In the genomic region with DNA sequence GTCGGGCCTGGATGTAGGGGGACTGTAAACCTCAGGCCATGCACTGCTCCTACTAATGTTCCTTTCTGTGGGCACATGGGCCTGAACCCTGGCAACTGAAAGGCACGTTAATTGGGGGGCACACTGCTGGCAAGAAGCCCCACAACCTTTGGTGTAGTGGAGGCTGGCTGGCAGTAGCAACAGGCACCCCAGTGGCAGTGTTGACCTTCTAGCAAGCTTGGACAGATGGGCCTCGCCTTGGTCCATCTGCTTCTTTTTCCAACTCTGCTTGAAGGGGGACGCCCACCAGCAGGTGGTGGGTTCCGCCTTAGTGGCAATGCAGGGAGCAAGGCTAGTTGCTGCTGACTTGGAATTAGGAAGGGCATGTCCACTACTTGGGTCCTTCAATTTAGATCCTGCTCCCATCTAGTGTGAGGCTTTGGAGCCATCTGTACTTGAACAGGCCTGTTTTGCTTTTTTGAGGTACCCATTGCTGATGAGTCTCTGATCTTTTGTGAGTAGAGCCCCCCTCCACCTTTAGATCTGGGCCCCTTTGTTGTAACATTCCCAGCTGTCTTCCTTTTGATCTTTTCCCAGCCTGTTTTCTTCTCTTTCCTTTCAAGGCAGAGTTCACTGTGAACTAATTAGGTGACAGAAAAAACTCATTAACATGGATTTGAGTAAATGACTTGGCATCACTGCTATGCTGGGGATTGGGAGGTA, we compare ENCODE assay signal across 8 mouse cellular contexts. TPM values are rescaled to one million over a fixed set of nuclear protein-coding genes. Genes with fewer than 3 reads are reported as not detected.
DNase-seq lines count a peak whose midpoint lies in the region; ATAC-seq and TF ChIP-seq lines count a peak whose summit lies in the region.

No protein-coding gene starts in this region.

- peaks cover 36% of the 10 kb centered on the region for H3K79me2 ChIP-seq in liver, adult 2 months (ENCODE audit: control insufficient read depth, insufficient read depth, low read length)
- H3K79me2 ChIP-seq in macrophage (ENCODE audit: inconsistent target) = peaks cover 60% of the 10 kb centered on the region

- H3K4me1 ChIP-seq in liver, adult 2 months (ENCODE audit: control insufficient read depth, insufficient read depth, low read length) = peaks cover 12% of the 10 kb centered on the region
- H3K4me1 ChIP-seq in forebrain, embryonic 15.5 days = peaks cover 46% of the 10 kb centered on the region

- 50% methylated on average over 5 of the region's 5 CpGs for WGBS in liver, adult 2 months
- WGBS in forebrain, embryonic 15.5 days = 2% methylated on average over 5 of the region's 5 CpGs
- WGBS in macrophage (ENCODE audit: missing documents) = 58% methylated on average over 5 of the region's 5 CpGs

- H3K9me3 ChIP-seq in forebrain, embryonic 15.5 days = no peaks in the 10 kb centered on the region

- H3K27ac ChIP-seq in liver, adult 2 months (replicated peaks; ENCODE audit: insufficient read depth, low read depth, low read length) = no peak overlapping the region
- peak overlapping the region; percentile 95 for H3K27ac ChIP-seq in forebrain, embryonic 15.5 days (replicated peaks)
- H3K27ac ChIP-seq in macrophage = peak overlapping the region; percentile 80

- H3K4me3 ChIP-seq in liver, adult 2 months (ENCODE audit: insufficient read depth, low read depth, low read length) = peak overlapping the region; percentile 73; the same call in 1 of the 2 replicates
- H3K4me3 ChIP-seq in forebrain, embryonic 15.5 days = peak overlapping the region; percentile 90
- peak overlapping the region; percentile 81 for H3K4me3 ChIP-seq in macrophage (ENCODE audit: inconsistent target)

- H3K4me2 ChIP-seq in forebrain, embryonic 15.5 days (replicated peaks) = peak overlapping the region; percentile 97

- no peak for DNase-seq in liver, adult 2 months (ENCODE audit: extremely low read depth, low read depth, low spot score)
- DNase-seq in liver = no peak
- DNase-seq in cerebellum, adult 18-20 months = peak; percentile 85
- DNase-seq in adrenal gland, postnatal 4 days (ENCODE audit: low spot score in 2 of 2) = no peak
- no peak for DNase-seq in lung, postnatal 14 days

- no peaks in the 10 kb centered on the region for H3K36me3 ChIP-seq in liver, adult 2 months (ENCODE audit: control insufficient read depth, insufficient read depth, low read length)
- no peaks in the 10 kb centered on the region; the same call in 1 of the 2 replicates for H3K36me3 ChIP-seq in forebrain, embryonic 15.5 days
- H3K36me3 ChIP-seq in macrophage (ENCODE audit: inconsistent target) = no peaks in the 10 kb centered on the region

- peak overlapping the region; percentile 86 for H3K9ac ChIP-seq in liver, adult 2 months (ENCODE audit: low read depth, low read length)
- peak overlapping the region; percentile 90 for H3K9ac ChIP-seq in forebrain, embryonic 15.5 days (replicated peaks)

- no peaks in the 10 kb centered on the region for H3K27me3 ChIP-seq in liver, adult 2 months (ENCODE audit: control insufficient read depth, insufficient read depth, low read length)
- H3K27me3 ChIP-seq in forebrain, embryonic 15.5 days = peaks cover 13% of the 10 kb centered on the region; the same call in 1 of the 2 replicates

- ATAC-seq in forebrain, embryonic 15.5 days (replicated peaks) = peak; percentile 11
- ATAC-seq in inflammation-experienced regulatory T-cells, adult 6 months = no peak

- no peak for TF ChIP-seq CTCF in liver, adult 2 months (IDR thresholded peaks at IDR 0.05; ENCODE audit: low read depth, low read length)

- no peak for TF ChIP-seq POLR2A in liver, adult 2 months (IDR thresholded peaks at IDR 0.05; ENCODE audit: extremely low read depth, insufficient read depth, low read length)

RNA-seq across cellular contexts. Expression of a gene that starts 1.5 kb away (rescaled TPM):
- 13.8 and 17.9 TPM in 2 replicates for total RNA-seq in liver, adult 2 months (2014; rRNA removed)
- 33.7 and 37.8 TPM in 2 replicates for polyA plus RNA-seq in liver, adult 2 months (2012; rRNA removed)
- polyA plus RNA-seq in forebrain, embryonic 15.5 days (2015; fragmentation: Nextera tagmentation; extraction: Ambion mirVana) = 76.9 and 108 TPM in 2 replicates
- total RNA-seq in macrophage (2018; cell fraction: chromatin; rRNA removed) = 100 to 1,000 TPM in 5 of 26 experiments, 10 to 100 TPM in 21; 11.4 to 164 (median 72.2) TPM
- total RNA-seq in macrophage (2018; cell fraction: cytosol; rRNA removed) = 10 to 100 TPM; 35.1 to 92.7 (median 58.6) TPM
- 100 to 1,000 TPM in 4 of 26 experiments, 10 to 100 TPM in 22; 32.2 to 124 (median 62.0) TPM for total RNA-seq in macrophage (2018; cell fraction: nucleus; rRNA removed)
- 54.8 to 72.0 TPM (median 61.6 TPM) in 3 replicates for polyA plus RNA-seq in macrophage (2018)
- 1 to 10 TPM; 5.4 to 9.7 (median 7.5) TPM for polyA plus RNA-seq in inflammation-experienced regulatory T-cells, adult 6 months (2017; shearing (Covaris generic))
- total RNA-seq in adrenal gland, postnatal 4 days (2021) = 10 to 100 TPM; 88.4 to 89.2 TPM

RNA-seq across cellular contexts. Expression of a gene that starts 5.8 kb away (rescaled TPM):
- total RNA-seq in liver, adult 2 months (2014; rRNA removed) = 5.2 and 6.2 TPM in 2 replicates
- 30.7 and 35.2 TPM in 2 replicates for polyA plus RNA-seq in liver, adult 2 months (2012; rRNA removed)
- polyA plus RNA-seq in forebrain, embryonic 15.5 days (2015; fragmentation: Nextera tagmentation; extraction: Ambion mirVana) = 39.4 and 40.1 TPM in 2 replicates
- 1 to 10 TPM in 12 of 26 experiments, under 1 TPM in 4, not detected in 10; 0.63 to 4.0 (median 1.4) TPM for total RNA-seq in macrophage (2018; cell fraction: chromatin; rRNA removed)
- 10 to 100 TPM in 10 of 26 experiments, 1 to 10 TPM in 16; 3.9 to 13.7 (median 9.5) TPM for total RNA-seq in macrophage (2018; cell fraction: cytosol; rRNA removed)
- total RNA-seq in macrophage (2018; cell fraction: nucleus; rRNA removed) = 1 to 10 TPM in 25 of 26 experiments, under 1 TPM in 1; 0.98 to 8.8 (median 3.9) TPM
- polyA plus RNA-seq in macrophage (2018) = 7.8 to 14.5 TPM (median 12.4 TPM) in 3 replicates
- 10 to 100 TPM; 50.9 to 68.9 (median 59.0) TPM for polyA plus RNA-seq in inflammation-experienced regulatory T-cells, adult 6 months (2017; shearing (Covaris generic))
- total RNA-seq in adrenal gland, postnatal 4 days (2021) = 10 to 100 TPM; 11.1 to 11.3 TPM

RNA-seq across cellular contexts. Expression of a gene that starts 8.3 kb away (rescaled TPM):
- 22.3 and 28.5 TPM in 2 replicates for total RNA-seq in liver, adult 2 months (2014; rRNA removed)
- polyA plus RNA-seq in liver, adult 2 months (2012; rRNA removed) = 104 and 166 TPM in 2 replicates
- polyA plus RNA-seq in forebrain, embryonic 15.5 days (2015; fragmentation: Nextera tagmentation; extraction: Ambion mirVana) = 90.6 and 91.4 TPM in 2 replicates
- total RNA-seq in macrophage (2018; cell fraction: chromatin; rRNA removed) = 100 to 1,000 TPM in 14 of 26 experiments, 10 to 100 TPM in 12; 50.0 to 163 (median 113) TPM
- 10 to 100 TPM; 21.5 to 41.1 (median 31.1) TPM for total RNA-seq in macrophage (2018; cell fraction: cytosol; rRNA removed)
- 100 to 1,000 TPM in 4 of 26 experiments, 10 to 100 TPM in 22; 38.9 to 116 (median 73.8) TPM for total RNA-seq in macrophage (2018; cell fraction: nucleus; rRNA removed)
- 30.5 to 41.6 TPM (median 31.5 TPM) in 3 replicates for polyA plus RNA-seq in macrophage (2018)
- 10 to 100 TPM; 32.1 to 63.3 (median 63.0) TPM for polyA plus RNA-seq in inflammation-experienced regulatory T-cells, adult 6 months (2017; shearing (Covaris generic))
- total RNA-seq in adrenal gland, postnatal 4 days (2021) = 100 to 1,000 TPM; 108 to 127 TPM

RNA-seq across cellular contexts. Expression of a gene that starts 29.8 kb away (rescaled TPM):
- 15.4 and 22.7 TPM in 2 replicates for total RNA-seq in liver, adult 2 months (2014; rRNA removed)
- 33.5 and 40.4 TPM in 2 replicates for polyA plus RNA-seq in liver, adult 2 months (2012; rRNA removed)
- polyA plus RNA-seq in forebrain, embryonic 15.5 days (2015; fragmentation: Nextera tagmentation; extraction: Ambion mirVana) = 18.5 and 23.7 TPM in 2 replicates
- total RNA-seq in macrophage (2018; cell fraction: chromatin; rRNA removed) = 100 to 1,000 TPM in 14 of 26 experiments, 10 to 100 TPM in 12; 39.0 to 197 (median 104) TPM
- total RNA-seq in macrophage (2018; cell fraction: cytosol; rRNA removed) = 10 to 100 TPM; 17.3 to 43.5 (median 30.9) TPM
- total RNA-seq in macrophage (2018; cell fraction: nucleus; rRNA removed) = 100 to 1,000 TPM in 4 of 26 experiments, 10 to 100 TPM in 22; 38.0 to 127 (median 68.2) TPM
- polyA plus RNA-seq in macrophage (2018) = 21.8 to 34.7 TPM (median 34.2 TPM) in 3 replicates
- 10 to 100 TPM; 11.4 to 17.1 (median 12.4) TPM for polyA plus RNA-seq in inflammation-experienced regulatory T-cells, adult 6 months (2017; shearing (Covaris generic))
- total RNA-seq in adrenal gland, postnatal 4 days (2021) = 10 to 100 TPM; 60.8 to 70.1 TPM

RNA-seq across cellular contexts. Expression of a gene that starts 30.1 kb away (rescaled TPM):
- total RNA-seq in liver, adult 2 months (2014; rRNA removed) = 9.5 and 10.0 TPM in 2 replicates
- 34.6 and 38.4 TPM in 2 replicates for polyA plus RNA-seq in liver, adult 2 months (2012; rRNA removed)
- 106 and 114 TPM in 2 replicates for polyA plus RNA-seq in forebrain, embryonic 15.5 days (2015; fragmentation: Nextera tagmentation; extraction: Ambion mirVana)
- total RNA-seq in macrophage (2018; cell fraction: chromatin; rRNA removed) = 10 to 100 TPM; 20.2 to 77.5 (median 50.6) TPM
- 10 to 100 TPM; 12.6 to 17.8 (median 15.1) TPM for total RNA-seq in macrophage (2018; cell fraction: cytosol; rRNA removed)
- total RNA-seq in macrophage (2018; cell fraction: nucleus; rRNA removed) = 10 to 100 TPM; 13.4 to 62.9 (median 39.9) TPM
- 15.2 to 21.5 TPM (median 20.5 TPM) in 3 replicates for polyA plus RNA-seq in macrophage (2018)
- 10 to 100 TPM; 47.6 to 66.2 (median 62.8) TPM for polyA plus RNA-seq in inflammation-experienced regulatory T-cells, adult 6 months (2017; shearing (Covaris generic))
- 10 to 100 TPM; 42.6 to 43.9 TPM for total RNA-seq in adrenal gland, postnatal 4 days (2021)

Comparison
In these comparisons a context has a peak if more than half of its experiments do, and no peak if none do; other contexts are left out.
1. DNase-seq: peak in cerebellum, adult 18-20 months (2 of 2); none in liver, adult 2 months (single experiment), liver (single experiment), adrenal gland, postnatal 4 days (0 of 2) and lung, postnatal 14 days (single experiment).
2. Peak in every context shown above with its lines, with median percentiles within 50 percentile points of each other: H3K4me3 ChIP-seq.